Mouse (Mus musculus): ENCODE data around the gene Dock7.

DNA sequence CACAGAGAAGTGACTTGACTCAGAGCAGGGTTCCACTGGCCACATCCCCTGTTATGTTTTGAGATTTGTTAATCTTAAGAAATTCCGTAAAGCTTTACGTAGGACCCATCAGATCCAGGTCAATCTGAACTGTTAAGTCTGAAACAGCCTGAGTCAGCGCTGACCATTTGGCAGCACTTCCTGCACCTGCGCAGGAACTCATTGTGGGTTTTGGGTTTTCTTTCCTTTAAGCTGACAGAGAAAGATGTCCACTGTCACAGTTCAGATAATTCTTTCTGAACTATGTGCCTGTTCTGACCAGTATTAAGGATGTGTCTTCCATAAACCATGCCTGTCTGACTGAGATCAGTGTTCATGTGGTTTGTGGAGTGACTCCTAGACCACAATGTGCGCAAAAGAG lies 48.2 kb upstream of the Dock7 start:
- no peak for TF ChIP-seq POLR2A (IDR thresholded peaks at IDR 0.05; ENCODE audit: low read depth, low read length)
- no peak for TF ChIP-seq CTCF (IDR thresholded peaks at IDR 0.05; ENCODE audit: extremely low read depth, insufficient read length, insufficient replicate concordance, low read depth, low read length)
